Mouse (Mus musculus): ENCODE measurements around the gene Ttl. TPM values are rescaled to one million over a fixed set of nuclear protein-coding genes. Genes with fewer than 3 reads are reported as not detected.
A peak's percentile ranks its signal among the peaks of the same experiment; 100 is the strongest.

The Ttl gene
- polyA plus RNA-seq, 1 experiment from 2014 or later, result 24.6 TPM

DNA sequence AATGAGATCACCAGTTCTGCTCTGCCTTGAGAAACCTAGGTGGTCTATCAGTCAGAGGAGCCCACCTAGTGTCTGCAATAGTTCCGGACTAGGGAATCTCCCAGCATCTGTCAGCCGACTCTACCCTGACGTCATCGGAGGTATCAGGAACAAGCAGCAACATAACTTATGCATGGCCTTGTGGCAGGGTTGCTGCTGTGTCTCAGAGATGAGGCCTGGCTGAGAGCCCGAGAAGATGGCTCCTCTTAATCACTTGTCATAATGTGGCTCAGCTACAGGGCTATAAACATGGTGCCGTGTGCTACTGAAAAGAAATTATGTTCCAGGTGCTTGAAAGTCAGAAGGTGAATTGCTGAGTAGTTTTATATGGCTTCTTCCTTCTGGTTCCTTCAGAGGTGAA is 10.0 kb upstream of the Ttl start:
- Histone ChIP-seq H3K27ac (no peak overlapping the region), H3K4me3 (no peak overlapping the region), H3K9me3 (peaks cover 7% of the 10 kb centered on the region), H3K27me3 (replicated peaks) (no peaks in the 10 kb centered on the region), H3K36me3 (no peaks in the 10 kb centered on the region), H3K4me2 (replicated peaks) (no peak overlapping the region), H3K9ac (no peak overlapping the region), H3K4me1 (no peaks in the 10 kb centered on the region)
- ATAC-seq (ENCODE audit: low FRiP score, low read depth), result no peak
- WGBS, result 89% methylated on average over 6 of the region's 6 CpGs

DNA sequence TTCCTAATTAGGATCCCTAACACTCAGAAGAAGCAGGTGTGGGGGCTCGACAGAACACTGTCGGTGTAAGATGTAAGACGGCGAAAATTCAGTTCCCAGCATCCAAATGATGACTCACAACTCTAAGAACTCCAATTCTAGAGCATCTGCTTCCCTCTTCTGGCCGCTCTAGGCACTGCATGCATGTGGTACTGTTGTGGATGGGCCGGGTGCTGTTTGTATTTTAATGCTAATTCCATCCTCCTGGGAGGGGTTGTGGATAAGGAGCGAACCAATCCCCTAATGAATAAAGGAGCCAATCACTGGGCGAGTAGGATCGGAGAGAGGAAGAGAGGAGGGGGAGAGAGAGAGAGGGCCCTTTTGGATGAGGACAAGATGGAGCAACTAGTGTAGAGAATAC is 9.1 kb upstream of the Ttl start:
- H3K9ac ChIP-seq, result no peak overlapping the region
- no peak overlapping the region for H3K4me2 ChIP-seq (replicated peaks)
- H3K27me3 ChIP-seq (replicated peaks), result no peaks in the 10 kb centered on the region
- no peak overlapping the region for H3K27ac ChIP-seq
- H3K4me1 ChIP-seq, result no peaks in the 10 kb centered on the region
- H3K36me3 ChIP-seq, result no peaks in the 10 kb centered on the region
- peaks cover 7% of the 10 kb centered on the region for H3K9me3 ChIP-seq
- WGBS, result 41% methylated on average over 9 of the region's 9 CpGs
- no peak overlapping the region for H3K4me3 ChIP-seq
- no peak for ATAC-seq (ENCODE audit: low FRiP score, low read depth)

DNA sequence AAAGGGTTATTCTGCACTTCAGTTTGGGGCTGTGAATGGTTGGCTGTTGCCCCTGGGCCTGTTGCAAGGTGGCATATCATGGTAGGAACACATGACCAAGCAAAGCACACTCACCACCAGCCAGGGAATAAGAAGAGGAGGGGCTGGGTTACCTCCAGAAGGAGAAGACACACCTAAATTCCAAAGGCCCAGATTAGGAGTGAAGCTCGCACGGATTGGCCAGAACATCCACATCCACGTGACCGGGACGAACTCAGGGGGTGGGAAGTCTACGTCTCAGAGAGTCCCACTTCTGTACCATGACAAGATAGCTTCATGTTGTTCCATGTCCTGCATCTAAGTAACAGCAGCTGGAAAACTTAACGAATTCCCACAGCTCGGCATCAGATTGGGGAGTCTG is 8.5 kb upstream of the Ttl start:
- no peak for ATAC-seq (ENCODE audit: low FRiP score, low read depth)
- Histone ChIP-seq H3K9me3 (peaks cover 7% of the 10 kb centered on the region), H3K9ac (no peak overlapping the region), H3K4me1 (no peaks in the 10 kb centered on the region), H3K4me2 (replicated peaks) (no peak overlapping the region), H3K36me3 (no peaks in the 10 kb centered on the region), H3K27me3 (replicated peaks) (no peaks in the 10 kb centered on the region), H3K27ac (no peak overlapping the region), H3K4me3 (no peak overlapping the region)
- 96% methylated on average over 8 of the region's 8 CpGs for WGBS

DNA sequence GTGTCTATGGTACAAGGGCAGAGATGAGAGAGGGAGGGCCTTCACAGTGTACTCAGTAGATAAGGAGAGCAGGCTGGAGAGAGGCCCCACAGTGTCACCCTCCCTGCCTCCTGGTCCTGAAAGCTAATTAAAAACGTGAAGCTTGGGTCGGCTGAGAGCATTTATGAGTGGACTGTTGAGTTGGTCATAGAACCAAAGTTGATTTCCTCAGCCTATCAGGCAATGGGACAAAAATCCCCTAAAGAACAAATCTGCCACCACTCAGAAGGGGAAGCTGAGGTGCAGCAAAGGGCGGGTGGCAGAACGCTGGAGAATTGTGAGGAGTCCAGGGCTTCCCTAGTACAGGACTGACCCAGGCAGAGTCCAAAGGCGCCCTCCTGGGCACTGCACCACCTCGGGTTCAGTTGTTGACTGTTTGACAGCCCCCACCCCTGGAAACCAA is 7.8 kb upstream of the Ttl start:
- Histone ChIP-seq H3K27me3 (replicated peaks) (no peaks in the 10 kb centered on the region), H3K27ac (no peak overlapping the region), H3K4me2 (replicated peaks) (no peak overlapping the region), H3K4me1 (no peaks in the 10 kb centered on the region), H3K9ac (no peak overlapping the region), H3K36me3 (no peaks in the 10 kb centered on the region), H3K9me3 (peaks cover 7% of the 10 kb centered on the region), H3K4me3 (no peak overlapping the region)
- no peak for ATAC-seq (ENCODE audit: low FRiP score, low read depth)
- 84% methylated on average over 6 of the region's 6 CpGs for WGBS

DNA sequence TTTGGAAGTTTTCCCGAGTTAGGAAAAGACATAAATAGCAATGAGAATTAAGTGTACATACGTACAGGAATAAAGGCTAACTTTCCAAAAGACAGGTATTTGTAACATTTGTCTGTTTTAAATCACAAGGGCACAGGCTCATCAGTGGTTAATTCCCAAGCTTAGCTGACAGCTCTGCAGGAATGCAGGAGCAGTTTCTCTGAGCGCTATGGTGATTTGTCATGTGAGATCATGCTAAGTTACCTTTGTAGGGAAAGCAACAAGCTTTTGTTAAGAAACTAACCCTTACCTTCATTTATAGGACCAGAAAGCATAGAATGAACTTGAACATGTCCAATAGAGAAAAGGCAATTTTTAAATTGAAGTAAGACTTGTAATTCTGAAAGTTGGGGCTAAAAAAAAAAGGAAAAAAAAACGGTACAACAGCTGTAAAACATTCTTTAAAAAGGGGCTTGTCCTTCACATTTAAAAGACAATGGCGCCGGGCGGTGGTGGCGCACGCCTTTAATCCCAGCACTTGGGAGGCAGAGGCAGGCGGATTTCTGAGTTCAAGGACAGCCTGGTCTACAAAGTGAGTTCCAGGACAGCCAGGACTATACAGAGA is 4.2 kb upstream of the Ttl start:
- Histone ChIP-seq H3K27me3 (replicated peaks) (no peaks in the 10 kb centered on the region), H3K36me3 (no peaks in the 10 kb centered on the region), H3K27ac (no peak overlapping the region), H3K4me3 (no peak overlapping the region), H3K4me1 (peaks cover 5% of the 10 kb centered on the region), H3K9me3 (peaks cover 2% of the 10 kb centered on the region), H3K9ac (no peak overlapping the region), H3K4me2 (replicated peaks) (no peak overlapping the region)
- 84% methylated on average over 10 of the region's 10 CpGs for WGBS
- ATAC-seq (ENCODE audit: low FRiP score, low read depth), result no peak

DNA sequence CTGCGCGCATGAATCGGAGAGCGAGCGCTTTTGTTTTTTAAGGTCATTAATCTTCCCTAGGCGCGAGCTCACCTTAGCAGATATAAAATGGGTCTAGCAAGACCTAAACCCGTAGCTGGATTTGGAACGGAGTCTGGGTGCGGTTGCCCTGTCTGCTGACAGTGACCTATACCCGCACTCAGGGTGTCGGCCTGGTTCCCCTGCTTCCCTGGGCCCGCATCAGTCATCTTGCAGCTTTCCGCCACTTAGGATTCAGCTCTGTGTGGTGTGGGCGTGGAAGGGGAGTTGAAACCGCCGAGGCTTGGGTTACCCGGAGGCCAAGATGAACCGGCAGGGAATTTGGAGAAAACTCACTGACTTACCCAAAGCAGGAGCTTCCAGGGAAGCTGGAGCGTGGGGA is 584 bp downstream of the Ttl start:
- ATAC-seq (ENCODE audit: low FRiP score, low read depth), result peak; percentile 80
- H3K9ac ChIP-seq, result peak overlapping the region; percentile 73
- H3K27me3 ChIP-seq (replicated peaks), result no peaks in the 10 kb centered on the region
- H3K27ac ChIP-seq, result peak overlapping the region; percentile 32; the same call in 1 of the 2 replicates
- H3K4me1 ChIP-seq, result peaks cover 15% of the 10 kb centered on the region
- peak overlapping the region; percentile 79 for H3K4me3 ChIP-seq
- WGBS, result under 1% methylated on average over 20 of the region's 20 CpGs
- peak overlapping the region; percentile 73 for H3K4me2 ChIP-seq (replicated peaks)
- no peaks in the 10 kb centered on the region for H3K9me3 ChIP-seq
- H3K36me3 ChIP-seq, result no peaks in the 10 kb centered on the region

DNA sequence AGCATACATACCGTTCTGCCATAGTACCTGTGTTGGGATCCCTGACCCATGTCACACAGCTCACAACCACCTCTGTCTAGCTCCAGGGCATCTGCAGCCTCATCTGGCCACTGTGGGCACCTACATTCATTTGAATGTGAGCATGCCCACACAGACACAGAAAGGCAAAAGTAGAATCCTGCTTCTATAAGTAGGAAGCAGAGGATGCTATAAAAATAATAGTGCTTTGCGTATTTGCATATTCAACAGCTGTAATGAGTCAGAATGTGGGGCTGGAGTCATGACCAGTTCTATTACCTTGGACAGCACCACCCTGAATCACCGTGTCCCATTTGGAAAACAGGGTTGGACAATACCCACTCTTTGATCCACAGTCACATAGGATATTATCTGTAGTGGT is 4.6 kb downstream of the Ttl start:
- Histone ChIP-seq H3K9ac (no peak overlapping the region), H3K9me3 (no peaks in the 10 kb centered on the region)

DNA sequence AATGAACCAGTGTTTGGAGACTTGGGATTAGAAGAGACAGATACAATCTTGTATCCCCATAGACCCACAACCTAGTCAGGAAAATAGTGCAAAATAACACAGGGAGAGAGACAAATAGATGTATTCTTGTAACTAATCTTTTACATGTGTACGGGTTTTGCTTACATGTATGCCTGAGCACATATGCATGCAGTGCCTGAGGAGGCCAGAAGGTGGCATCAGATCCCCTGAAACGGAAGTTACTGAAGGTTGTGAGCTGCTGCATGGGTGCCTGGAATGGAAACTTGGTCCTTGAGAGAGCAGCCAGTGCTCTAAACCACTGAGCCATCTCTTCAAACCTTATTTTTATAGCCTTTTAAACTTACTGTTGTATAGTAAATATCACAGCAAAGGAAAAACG is 12.6 kb downstream of the Ttl start:
- peaks cover 59% of the 10 kb centered on the region for H3K36me3 ChIP-seq

More for the DNA sequence above, 4.6 kb downstream of the Ttl start:
- no peak for ATAC-seq (ENCODE audit: low FRiP score, low read depth)
- no peak overlapping the region for H3K27ac ChIP-seq
- 89% methylated on average over 3 of the region's 3 CpGs for WGBS
- peaks cover 14% of the 10 kb centered on the region for H3K4me1 ChIP-seq
- no peaks in the 10 kb centered on the region for H3K36me3 ChIP-seq
- no peak overlapping the region for H3K4me2 ChIP-seq (replicated peaks)
- H3K4me3 ChIP-seq, result no peak overlapping the region
- no peaks in the 10 kb centered on the region for H3K27me3 ChIP-seq (replicated peaks)

DNA sequence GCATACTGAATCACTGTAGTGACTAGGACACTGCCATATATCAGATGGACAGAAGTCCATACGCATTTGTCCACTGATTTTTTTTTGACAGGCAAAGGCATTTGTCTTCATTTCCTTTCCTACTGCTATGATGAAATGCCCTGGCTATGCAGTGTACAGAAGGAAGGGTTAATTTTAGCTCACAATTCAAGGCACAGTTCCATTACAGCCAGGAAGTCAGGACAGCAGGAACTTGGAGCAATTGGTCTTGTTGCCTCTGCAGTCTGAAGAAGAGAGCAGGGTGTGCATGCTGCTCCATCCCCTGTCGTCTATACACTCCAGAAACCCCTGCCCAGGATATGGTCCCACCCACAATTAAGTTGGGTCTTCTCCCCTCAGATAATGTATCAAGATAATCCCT is 13.5 kb downstream of the Ttl start:
- H3K4me1 ChIP-seq, result no peaks in the 10 kb centered on the region
- H3K36me3 ChIP-seq, result peaks cover 59% of the 10 kb centered on the region
- no peak overlapping the region for H3K4me3 ChIP-seq
- no peaks in the 10 kb centered on the region for H3K9me3 ChIP-seq
- no peaks in the 10 kb centered on the region for H3K27me3 ChIP-seq (replicated peaks)
- no peak overlapping the region for H3K27ac ChIP-seq
- no peak for ATAC-seq (ENCODE audit: low FRiP score, low read depth)
- H3K9ac ChIP-seq, result no peak overlapping the region
- WGBS, result 92% methylated on average over 2 of the region's 2 CpGs
- H3K4me2 ChIP-seq (replicated peaks), result no peak overlapping the region

More for the DNA sequence above, 12.6 kb downstream of the Ttl start:
- H3K27ac ChIP-seq, result no peak overlapping the region
- H3K4me1 ChIP-seq, result no peaks in the 10 kb centered on the region
- no peaks in the 10 kb centered on the region for H3K27me3 ChIP-seq (replicated peaks)
- no peak overlapping the region for H3K9ac ChIP-seq
- no peaks in the 10 kb centered on the region for H3K9me3 ChIP-seq
- no peak overlapping the region for H3K4me3 ChIP-seq
- ATAC-seq (ENCODE audit: low FRiP score, low read depth), result no peak
- no peak overlapping the region for H3K4me2 ChIP-seq (replicated peaks)
- 85% methylated on average over 3 of the region's 3 CpGs for WGBS

DNA sequence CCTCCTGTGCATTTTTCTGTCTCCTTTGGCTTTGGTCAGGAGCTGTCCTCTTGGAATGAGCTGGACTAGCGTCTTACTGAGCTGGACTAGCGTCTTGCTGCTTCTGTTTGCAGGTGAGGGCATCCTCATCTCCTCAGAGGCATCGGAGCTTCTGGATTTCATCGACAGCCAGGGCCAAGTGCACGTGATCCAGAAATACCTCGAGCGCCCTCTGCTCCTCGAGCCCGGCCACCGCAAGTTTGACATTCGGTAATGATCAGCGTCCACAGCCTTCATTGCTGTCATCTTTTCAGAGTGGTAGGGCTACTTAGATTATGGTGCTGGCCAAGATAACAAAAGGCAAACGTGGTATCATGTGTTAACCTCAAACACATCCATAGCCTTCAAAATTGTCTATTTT is 15.4 kb downstream of the Ttl start:
- H3K36me3 ChIP-seq, result peaks cover 66% of the 10 kb centered on the region
- H3K4me1 ChIP-seq, result no peaks in the 10 kb centered on the region
- no peak overlapping the region for H3K4me2 ChIP-seq (replicated peaks)
- no peak overlapping the region for H3K9ac ChIP-seq
- no peak overlapping the region for H3K27ac ChIP-seq
- WGBS, result 72% methylated on average over 13 of the region's 13 CpGs
- H3K9me3 ChIP-seq, result no peaks in the 10 kb centered on the region
- ATAC-seq (ENCODE audit: low FRiP score, low read depth), result no peak
- no peaks in the 10 kb centered on the region for H3K27me3 ChIP-seq (replicated peaks)
- H3K4me3 ChIP-seq, result no peak overlapping the region

DNA sequence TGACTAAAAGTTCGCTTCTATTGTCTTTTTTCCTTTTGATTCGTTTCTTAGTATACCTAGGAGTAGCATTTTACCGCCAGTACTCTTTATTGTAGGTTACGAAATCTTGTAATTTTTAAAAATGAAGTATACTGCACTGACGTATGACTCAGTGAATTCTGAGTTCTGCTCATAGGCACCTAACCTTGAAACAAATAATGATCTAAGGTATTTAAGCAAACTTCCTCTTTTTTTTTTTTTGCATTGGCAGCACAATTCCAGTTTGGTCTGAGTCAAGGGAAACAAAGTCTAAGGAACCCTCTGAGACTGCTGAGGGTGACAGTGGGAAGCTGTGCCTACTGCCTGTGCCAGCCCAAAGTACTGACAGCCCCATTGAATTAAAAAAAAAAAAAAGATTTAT is 17.8 kb downstream of the Ttl start:
- no peaks in the 10 kb centered on the region for H3K27me3 ChIP-seq (replicated peaks)
- H3K9ac ChIP-seq, result no peak overlapping the region
- H3K4me2 ChIP-seq (replicated peaks), result no peak overlapping the region

DNA sequence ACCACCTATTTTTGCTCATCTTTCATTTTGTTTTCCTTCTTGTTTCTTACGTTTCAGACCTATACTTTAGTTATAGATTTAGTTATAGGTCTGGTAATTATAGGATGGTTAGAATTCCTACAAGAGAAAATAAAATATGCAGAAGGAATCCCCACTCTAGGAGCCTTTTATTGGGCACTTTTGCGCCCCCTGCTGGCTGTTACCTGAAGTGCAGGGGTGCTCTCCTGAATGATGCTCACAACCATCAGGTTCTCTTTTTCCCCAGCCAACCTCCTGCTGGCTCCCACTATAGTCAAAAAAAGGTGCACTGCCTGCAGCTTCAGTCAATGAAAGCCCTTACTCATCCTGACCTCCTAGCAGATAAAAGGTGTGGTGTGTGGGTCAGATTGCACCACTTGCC is 19.2 kb downstream of the Ttl start:
- Histone ChIP-seq H3K4me3 (no peak overlapping the region), H3K9me3 (no peaks in the 10 kb centered on the region), H3K27me3 (replicated peaks) (no peaks in the 10 kb centered on the region), H3K36me3 (peaks cover 62% of the 10 kb centered on the region), H3K9ac (no peak overlapping the region), H3K27ac (no peak overlapping the region), H3K4me1 (no peaks in the 10 kb centered on the region), H3K4me2 (replicated peaks) (no peak overlapping the region)
- 70% methylated on average over 2 of the region's 2 CpGs for WGBS
- ATAC-seq (ENCODE audit: low FRiP score, low read depth), result no peak

More for the DNA sequence above, 17.8 kb downstream of the Ttl start:
- 92% methylated on average over 5 of the region's 5 CpGs for WGBS
- no peak for ATAC-seq (ENCODE audit: low FRiP score, low read depth)
- Histone ChIP-seq H3K4me3 (no peak overlapping the region), H3K36me3 (peaks cover 58% of the 10 kb centered on the region), H3K9me3 (no peaks in the 10 kb centered on the region), H3K4me1 (no peaks in the 10 kb centered on the region), H3K27ac (no peak overlapping the region)

DNA sequence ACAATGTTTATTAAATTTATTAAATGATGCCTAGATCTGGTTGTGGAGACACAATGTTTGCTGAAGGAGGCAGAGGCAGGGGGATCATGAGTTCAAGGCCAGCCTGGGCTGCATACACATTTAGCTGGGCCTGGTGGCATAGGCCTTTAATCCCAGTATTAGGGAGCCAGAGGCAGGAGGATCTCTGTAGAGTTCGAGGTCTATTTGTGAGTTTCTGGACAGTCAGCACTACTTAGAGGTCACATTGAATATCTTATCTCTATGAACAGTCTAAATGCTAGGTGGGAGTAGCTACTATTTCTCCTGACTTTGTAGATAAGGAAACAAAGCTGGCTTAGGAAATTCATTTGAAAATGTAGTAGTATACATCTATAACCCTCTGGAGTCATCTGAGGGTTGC is 21.8 kb downstream of the Ttl start:
- peaks cover 58% of the 10 kb centered on the region for H3K36me3 ChIP-seq

More for the DNA sequence above, 21.8 kb downstream of the Ttl start:
- no peaks in the 10 kb centered on the region for H3K27me3 ChIP-seq (replicated peaks)
- H3K27ac ChIP-seq, result no peak overlapping the region
- H3K4me2 ChIP-seq (replicated peaks), result no peak overlapping the region
- H3K9me3 ChIP-seq, result no peaks in the 10 kb centered on the region
- H3K4me1 ChIP-seq, result no peaks in the 10 kb centered on the region
- no peak overlapping the region for H3K4me3 ChIP-seq
- no peak overlapping the region for H3K9ac ChIP-seq
- no peak for ATAC-seq (ENCODE audit: low FRiP score, low read depth)
- WGBS, result 94% methylated on average over 1 of the region's 1 CpGs

All from neural tube, embryonic 12.5 days (tissue).